35 mouse cellular contexts compared by ENCODE assay signal in genomic region chr7:64691831-64692230, GRCm38 (mm10).
"Had no signal": no experiment of that assay in that cellular context is flagged by ENCODE, and none has a peak within 500 bp of the region (broad histone marks: within the 10 kb centered on the region; RNA-seq: fewer than 3 reads in every experiment).

No protein-coding gene starts in this region.

- H3K4me1 ChIP-seq: heart, embryonic 10.5 days; heart, embryonic 12.5 days; heart, embryonic 13.5 days; heart, embryonic 15.5 days; intestine, embryonic 15.5 days had no signal

- H3K27ac ChIP-seq: heart, embryonic 10.5 days; heart, embryonic 13.5 days; heart, embryonic 15.5 days; hindbrain, embryonic 10.5 days; hindbrain, embryonic 12.5 days; hindbrain, embryonic 13.5 days; hindbrain, embryonic 14.5 days; hindbrain, embryonic 15.5 days; hindbrain, postnatal 0 days; intestine, embryonic 15.5 days; kidney, embryonic 15.5 days; kidney, postnatal 0 days; layer of hippocampus, adult 2 months had no signal

- H3K9ac ChIP-seq: heart, embryonic 12.5 days; heart, embryonic 13.5 days; heart, embryonic 15.5 days; hindbrain, embryonic 12.5 days; hindbrain, embryonic 13.5 days; hindbrain, embryonic 14.5 days; hindbrain, embryonic 15.5 days; intestine, embryonic 15.5 days; kidney, embryonic 15.5 days had no signal

- H3K9me3 ChIP-seq: heart, embryonic 10.5 days; heart, embryonic 12.5 days; heart, embryonic 13.5 days; heart, embryonic 15.5 days; hindbrain, embryonic 10.5 days; hindbrain, embryonic 12.5 days; hindbrain, embryonic 13.5 days; hindbrain, embryonic 15.5 days; intestine, embryonic 15.5 days; kidney, embryonic 15.5 days had no signal

- H3K27me3 ChIP-seq: heart, embryonic 12.5 days; heart, embryonic 13.5 days; heart, embryonic 15.5 days; hindbrain, embryonic 12.5 days; hindbrain, embryonic 13.5 days; hindbrain, embryonic 15.5 days; intestine, embryonic 15.5 days; kidney, embryonic 15.5 days had no signal

- H3K4me2 ChIP-seq: heart, embryonic 11.5 days; heart, embryonic 12.5 days; heart, embryonic 13.5 days; heart, embryonic 15.5 days; hindbrain, embryonic 12.5 days; hindbrain, embryonic 13.5 days; hindbrain, embryonic 14.5 days; hindbrain, embryonic 15.5 days; intestine, embryonic 15.5 days; kidney, embryonic 15.5 days had no signal

- H3K36me3 ChIP-seq: heart, embryonic 10.5 days; heart, embryonic 12.5 days; heart, embryonic 13.5 days; heart, embryonic 15.5 days; intestine, embryonic 15.5 days; kidney, embryonic 15.5 days had no signal

- ATAC-seq: hindbrain, embryonic 16.5 days; hindbrain, postnatal 0 days; inflammation-experienced regulatory T-cells, adult 6 months; intestine, embryonic 15.5 days; intestine, embryonic 16.5 days; intestine, postnatal 0 days had no signal

- H3K4me3 ChIP-seq: heart, embryonic 10.5 days; heart, embryonic 12.5 days; heart, embryonic 13.5 days; heart, embryonic 15.5 days; hindbrain, embryonic 10.5 days; hindbrain, embryonic 12.5 days; hindbrain, embryonic 13.5 days; hindbrain, embryonic 15.5 days; intestine, embryonic 15.5 days; kidney, embryonic 15.5 days; layer of hippocampus, adult 2 months had no signal

- DNase-seq: heart, postnatal 10 days; heart, postnatal 14 days; heart, postnatal 36 days; heart, postnatal 4 days; kidney, adult 11 months; kidney, adult 18-20 months; kidney, adult 2 months; kidney, adult 8-10 months; kidney, adult 9 months; kidney, postnatal 10 days; kidney, postnatal 14 days; kidney, postnatal 25 days; kidney, postnatal 36 days; kidney, postnatal 4 days; layer of hippocampus, adult 9-11 months; layer of hippocampus, postnatal 36 days had no signal
